Mouse (Mus musculus): ENCODE data around the gene Il12rb1.

DNA sequence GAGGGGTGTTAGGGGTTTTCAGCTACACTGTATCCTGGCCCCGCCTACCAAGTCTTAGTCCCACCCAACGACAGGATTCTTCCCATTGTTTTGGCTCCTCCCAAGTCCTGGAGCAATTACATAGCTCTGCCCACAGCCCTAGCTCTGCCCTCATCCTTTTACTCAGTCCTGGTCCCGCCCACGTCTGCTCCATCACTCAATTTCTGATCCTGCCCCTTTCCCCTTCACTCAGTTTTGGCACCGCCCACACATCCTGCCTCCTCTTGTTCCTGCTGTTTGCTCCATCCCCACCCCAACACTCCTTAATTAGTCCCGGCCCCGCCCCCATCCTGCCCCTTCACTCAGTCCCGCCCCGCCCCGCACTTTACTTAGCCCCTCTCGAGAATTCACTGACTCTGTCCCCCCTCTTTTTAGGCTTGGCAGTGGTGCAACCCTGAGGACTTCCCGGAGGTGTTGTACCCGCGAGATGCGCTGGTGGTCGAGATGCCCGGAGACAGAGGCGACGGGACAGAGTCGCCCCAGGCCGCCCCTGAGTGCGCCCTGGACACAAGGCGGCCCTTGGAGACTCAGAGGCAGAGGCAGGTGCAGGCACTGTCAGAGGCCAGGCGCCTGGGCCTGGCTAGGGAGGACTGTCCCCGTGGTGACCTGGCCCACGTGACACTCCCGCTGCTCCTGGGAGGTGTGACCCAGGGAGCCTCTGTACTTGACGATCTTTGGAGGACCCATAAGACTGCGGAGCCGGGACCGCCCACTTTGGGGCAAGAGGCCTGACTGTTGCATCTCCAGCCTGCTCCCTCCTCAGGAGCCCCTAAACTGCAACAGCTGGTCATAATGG lies 12.1 kb downstream of the Il12rb1 start:
- no peak for TF ChIP-seq CTCF (IDR thresholded peaks at IDR 0.05)
- TF ChIP-seq EP300 (IDR thresholded peaks at IDR 0.05) = no peak

Measured in lung, postnatal 0 days (tissue).